Mouse (Mus musculus): ENCODE results near the gene Sp2.

Sp2 gene

DNA sequence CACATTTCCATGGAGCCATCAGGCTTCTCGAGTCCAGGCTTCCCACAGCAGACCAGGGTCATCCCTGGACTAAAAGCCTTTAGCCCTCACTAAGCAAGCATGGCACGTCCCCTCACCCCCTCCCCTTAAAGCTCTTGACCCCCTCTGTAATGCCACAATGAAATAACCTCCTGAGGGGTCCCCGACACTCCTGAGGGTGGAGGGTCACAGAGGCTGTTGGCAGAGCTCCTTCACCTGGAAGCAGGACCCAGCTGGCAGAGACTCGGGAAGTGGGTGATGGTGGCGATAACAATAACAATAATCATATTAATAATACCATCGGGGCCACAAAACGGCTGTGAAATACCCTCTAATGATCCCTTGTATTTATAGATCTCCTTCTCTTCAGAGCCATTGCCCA is at the start of gene Sp2:
Gene Sp2, minus strand, starts transcription at position 101 of the 400 bp plus-strand sequence.
- no peak for DNase-seq (ENCODE audit: low read depth in 1 of 2, low spot score in 2 of 2)

DNA sequence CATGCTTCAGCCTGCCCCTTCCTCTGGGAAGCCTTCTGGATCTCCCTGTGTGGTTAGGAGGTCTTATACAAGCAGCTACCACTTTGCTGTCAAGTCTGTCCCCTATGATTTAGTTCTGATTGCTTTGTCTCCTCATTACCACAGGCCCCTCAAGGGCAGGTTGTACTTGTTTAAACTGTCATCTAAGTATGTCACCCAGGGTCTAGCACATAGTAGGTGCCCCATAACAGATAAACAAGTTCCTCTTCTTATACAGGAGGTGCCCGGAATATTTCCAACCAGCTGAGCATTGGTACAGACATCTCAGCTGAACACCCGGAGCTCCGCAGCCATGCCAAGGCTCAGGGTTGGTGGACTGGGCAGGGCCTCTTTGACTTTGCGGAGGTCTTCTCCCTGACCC is 49.7 kb upstream of the Sp2 start:
- DNase-seq (ENCODE audit: low read depth in 1 of 2, low spot score in 2 of 2): no peak

- DNase-seq (ENCODE audit: low read depth in 1 of 2, low spot score in 2 of 2): no peak
Observed at GRCm38 (mm10) chr11:97031977-97032376, 49.2 kb upstream of the Sp2 start.

DNA sequence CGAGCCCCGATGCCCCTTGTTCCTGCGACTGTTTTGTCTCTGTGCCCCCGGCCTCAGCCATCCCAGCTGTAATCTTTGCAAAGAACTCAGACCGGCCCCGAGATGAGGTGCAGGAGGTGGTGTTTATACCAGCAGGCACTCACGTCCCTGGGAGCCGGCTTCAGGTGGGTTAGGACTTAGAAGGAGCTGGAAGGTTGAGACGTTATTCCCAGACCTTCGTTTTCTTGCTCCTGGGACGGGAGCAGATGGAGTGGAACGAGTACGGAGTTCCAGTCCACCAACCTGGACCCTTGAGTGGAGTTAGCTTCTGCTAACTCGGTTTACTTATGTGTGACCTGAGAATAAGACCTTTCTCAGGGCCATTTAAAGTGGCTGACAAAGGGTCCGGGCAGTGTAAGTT is 47.7 kb upstream of the Sp2 start:
- DNase-seq (ENCODE audit: low read depth in 1 of 2, low spot score in 2 of 2): no peak

DNA sequence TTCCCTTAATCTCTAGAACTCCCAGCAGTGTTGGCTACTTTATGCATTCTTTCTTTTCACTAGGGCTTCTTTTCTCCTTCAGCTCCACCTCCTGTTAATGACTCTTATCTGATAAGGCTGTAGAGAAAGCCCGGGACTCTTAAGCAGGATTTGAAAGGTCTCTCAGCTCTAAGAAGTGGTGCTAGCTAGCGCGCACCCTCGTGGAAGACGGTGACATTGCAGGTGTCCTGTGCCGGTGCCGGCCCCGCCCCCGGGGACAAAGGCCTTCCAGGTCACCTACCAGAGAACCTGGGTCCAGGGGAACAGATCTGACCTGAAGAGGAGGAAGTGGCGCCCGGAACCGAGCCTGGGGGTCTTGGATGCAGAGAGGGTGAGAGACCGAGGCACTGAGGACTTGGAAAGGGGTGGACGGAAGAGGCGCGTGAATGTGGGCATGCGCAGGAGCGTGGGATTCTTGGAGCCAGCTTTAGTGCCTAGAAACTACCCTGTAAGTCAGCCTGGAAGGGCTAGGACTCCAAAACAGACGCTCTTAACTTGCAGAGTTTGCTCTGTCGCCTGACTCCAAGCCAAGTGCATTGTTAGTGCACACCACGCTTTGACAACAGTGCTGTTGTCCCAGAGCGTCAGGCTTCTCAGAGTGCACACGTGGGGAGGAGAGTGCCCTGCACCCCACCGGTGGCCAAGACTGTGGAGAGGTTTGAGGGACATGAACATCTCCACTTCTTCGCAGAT is 47.1 kb upstream of the Sp2 start, which contains the start of gene Scrn2:
Gene Scrn2, plus strand, starts transcription at position 253 of the 732 bp plus-strand sequence.
- peak; percentile 48 to 79 for DNase-seq (ENCODE audit: low read depth in 1 of 2, low spot score in 2 of 2)

DNA sequence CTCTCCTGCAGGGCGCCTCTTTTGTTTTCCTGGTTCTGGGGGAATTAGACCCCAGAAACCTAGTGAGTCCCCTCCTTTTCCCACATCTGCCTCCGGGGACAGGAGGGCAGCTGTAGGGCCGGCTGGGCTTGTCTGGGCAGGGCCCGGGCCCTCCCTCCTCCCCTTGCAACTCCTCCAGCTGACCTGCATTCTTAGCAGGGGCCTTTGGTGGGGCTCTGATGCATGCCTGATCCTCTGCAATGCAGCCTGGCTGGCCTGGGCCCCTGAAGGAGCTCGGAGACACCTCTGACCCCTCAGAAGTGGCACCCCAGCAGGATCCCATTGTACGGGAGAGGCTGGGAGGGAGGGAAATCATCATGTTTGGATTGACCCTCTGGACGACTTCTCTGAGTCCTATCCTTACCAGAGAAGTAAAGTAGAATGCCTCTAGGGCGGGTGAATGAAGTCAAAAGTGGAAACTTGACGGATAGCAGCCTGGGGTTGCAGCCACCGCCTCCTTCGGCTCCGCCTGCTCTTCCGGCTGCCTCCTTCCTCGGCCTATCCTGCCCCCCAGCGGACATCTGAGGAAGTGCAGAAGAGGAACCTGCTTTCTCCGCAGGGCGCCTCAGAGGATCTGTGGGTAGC is 43.1 kb upstream of the Sp2 start:
- peak; percentile 72 to 79 for DNase-seq (ENCODE audit: low read depth in 1 of 2, low spot score in 2 of 2)

GRCm38 (mm10) chr11:97024977-97025376 is 42.2 kb upstream of the Sp2 start:
- DNase-seq (ENCODE audit: low read depth in 1 of 2, low spot score in 2 of 2): no peak

DNA sequence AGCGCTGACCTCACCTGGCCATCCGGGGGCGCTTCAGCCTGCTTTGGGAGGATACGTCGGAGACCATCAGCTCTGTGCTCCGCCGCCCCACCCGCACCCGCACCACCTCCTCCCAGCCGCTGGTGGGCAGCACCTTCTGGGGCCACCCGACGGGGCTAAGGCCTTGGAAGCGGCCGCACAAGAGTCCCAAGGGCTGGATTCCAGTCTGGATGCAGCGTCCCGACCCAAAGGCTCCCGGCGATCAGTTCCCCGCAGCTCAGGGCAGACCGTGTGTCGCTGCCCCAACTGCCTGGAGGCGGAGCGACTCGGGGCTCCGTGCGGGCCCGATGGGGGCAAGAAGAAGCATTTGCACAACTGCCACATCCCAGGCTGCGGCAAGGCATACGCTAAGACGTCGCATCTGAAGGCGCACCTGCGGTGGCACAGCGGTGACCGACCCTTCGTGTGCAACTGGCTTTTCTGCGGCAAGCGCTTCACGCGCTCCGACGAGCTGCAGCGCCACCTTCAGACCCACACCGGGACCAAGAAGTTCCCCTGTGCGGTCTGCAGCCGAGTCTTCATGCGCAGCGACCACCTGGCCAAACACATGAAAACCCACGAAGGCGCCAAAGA is 39.2 kb upstream of the Sp2 start:
- DNase-seq (ENCODE audit: low read depth in 1 of 2, low spot score in 2 of 2): peak; percentile 22 to 59

- DNase-seq (ENCODE audit: low read depth in 1 of 2, low spot score in 2 of 2): no peak
Observed at GRCm38 (mm10) chr11:97021121-97021765, 38.5 kb upstream of the Sp2 start.

DNA sequence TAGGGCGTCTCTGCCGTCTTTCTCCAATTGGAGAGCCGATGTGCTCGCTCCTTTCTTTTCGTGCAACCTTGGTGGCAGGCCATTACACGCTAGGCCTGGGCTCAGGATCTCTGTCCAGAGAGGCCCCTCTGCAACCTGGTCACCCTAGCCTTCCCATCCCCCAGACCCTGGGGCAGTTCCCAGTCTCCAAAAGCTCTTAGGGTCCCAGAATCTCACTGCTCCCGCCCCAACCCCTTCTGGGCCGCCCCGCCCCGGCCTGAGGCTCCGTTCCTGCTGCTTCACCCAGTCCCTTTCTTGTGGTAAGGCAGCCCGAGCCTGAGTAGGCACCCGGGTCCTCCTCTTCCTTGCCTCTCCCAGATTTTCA is 36.6 kb upstream of the Sp2 start:
- DNase-seq (ENCODE audit: low read depth in 1 of 2, low spot score in 2 of 2): no peak

DNA sequence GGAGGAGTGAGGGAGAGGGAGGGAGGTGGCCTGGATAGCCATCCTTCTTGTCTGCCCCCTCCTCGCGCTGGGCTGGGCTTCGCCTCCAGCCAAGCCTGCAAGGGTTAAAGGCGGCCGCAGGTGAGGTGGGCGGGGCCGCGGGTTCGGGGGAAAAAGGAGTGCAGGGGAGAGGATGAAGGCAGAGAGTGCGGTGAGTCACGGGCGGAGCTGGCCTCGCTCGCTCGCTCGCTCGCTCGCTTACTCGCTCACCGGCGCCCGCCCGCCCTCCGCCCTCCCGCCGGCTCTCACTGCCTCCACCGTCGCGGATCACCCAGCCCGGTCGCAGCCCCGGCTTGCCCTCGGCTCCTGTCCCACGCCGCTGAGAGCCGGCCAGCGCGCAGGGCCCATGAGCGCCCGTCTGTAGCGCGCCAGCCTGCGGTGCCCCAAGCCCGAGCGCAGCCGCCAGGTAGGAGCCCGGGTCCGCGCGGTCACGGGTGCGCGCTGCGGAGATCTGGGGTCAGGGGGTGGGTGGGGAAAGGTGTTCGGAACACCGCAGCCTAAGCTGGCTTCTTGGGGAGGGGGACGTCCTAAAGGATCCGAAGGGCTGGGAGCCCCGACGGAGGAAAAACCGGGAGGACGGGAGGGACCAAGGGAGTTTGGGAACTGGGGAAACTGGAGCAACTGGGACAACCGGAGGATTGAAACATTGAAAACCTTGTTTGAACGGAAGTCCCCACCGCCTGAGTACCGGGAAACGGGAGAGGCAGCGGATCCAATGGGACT is 36.0 kb upstream of the Sp2 start:
- DNase-seq (ENCODE audit: low read depth in 1 of 2, low spot score in 2 of 2): no peak

GRCm38 (mm10) chr11:97017696-97018582 is 35.2 kb upstream of the Sp2 start:
- DNase-seq (ENCODE audit: low read depth in 1 of 2, low spot score in 2 of 2): no peak

DNA sequence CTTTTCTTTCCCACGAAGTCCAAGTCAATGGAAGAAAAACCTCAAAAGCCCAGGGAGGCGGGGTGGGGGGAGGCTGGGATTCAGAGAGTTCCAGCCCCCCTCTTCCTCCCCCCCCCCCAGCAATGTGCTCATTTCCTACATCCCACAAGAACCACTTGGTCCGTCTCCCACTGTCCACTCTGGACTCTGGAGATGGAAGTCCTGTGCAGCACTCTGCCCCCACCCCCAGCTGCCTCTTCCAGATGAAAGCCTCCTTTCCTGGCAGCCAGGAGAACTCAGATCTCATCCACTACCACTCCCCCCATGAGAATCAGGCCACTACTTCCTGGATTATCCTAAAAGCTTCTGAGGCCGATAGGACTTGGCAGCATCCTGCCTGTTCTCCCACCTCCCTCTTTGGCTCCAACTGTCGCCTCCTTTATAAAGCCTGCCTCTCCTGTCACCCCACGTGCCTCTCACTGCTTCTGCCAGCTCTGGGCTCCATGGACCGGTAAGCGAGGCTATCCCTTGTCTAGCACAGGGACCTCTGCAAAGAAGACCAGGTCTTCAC is 30.4 kb upstream of the Sp2 start, which contains the start of gene Sp6:
Gene Sp6, plus strand, starts transcription at position 274 of the 550 bp plus-strand sequence.
- no peak for DNase-seq (ENCODE audit: low read depth in 1 of 2, low spot score in 2 of 2)

- no peak for DNase-seq (ENCODE audit: low read depth in 1 of 2, low spot score in 2 of 2)
Observed at GRCm38 (mm10) chr11:97009198-97009790, 26.5 kb upstream of the Sp2 start.

DNA sequence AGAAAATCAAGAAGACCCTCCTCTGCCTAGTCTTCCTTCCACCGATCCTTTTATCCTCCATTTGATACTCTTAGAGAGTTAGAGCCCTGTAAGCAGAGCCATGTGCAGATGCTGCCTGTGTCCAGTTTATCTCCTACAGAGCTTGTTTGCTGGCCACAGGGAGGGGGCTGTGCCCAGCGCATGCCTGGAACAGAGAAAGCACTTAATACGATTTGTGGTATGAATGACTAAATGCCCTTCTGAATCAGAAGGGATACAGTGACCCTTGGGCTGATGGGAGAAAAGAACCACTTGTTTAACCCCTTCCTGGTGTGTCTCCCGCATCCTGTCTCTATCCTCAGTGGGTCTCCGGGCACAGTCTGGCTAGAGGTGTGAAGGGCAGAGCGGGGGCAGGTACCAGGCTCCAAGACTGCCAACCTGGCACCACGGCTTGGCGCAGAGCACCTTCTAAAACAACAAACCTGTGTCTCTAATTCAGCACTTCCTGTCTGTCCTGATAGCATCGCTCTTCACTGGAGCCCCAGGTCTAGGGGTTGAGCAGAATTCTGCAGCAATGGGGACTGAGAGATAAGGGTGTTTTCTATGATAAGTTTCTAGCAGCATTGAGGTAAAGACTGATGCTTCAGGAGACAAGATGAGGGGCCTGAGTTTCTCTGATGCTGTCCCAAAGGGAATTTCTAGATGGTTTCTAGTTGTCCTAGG is 24.5 kb upstream of the Sp2 start:
- DNase-seq (ENCODE audit: low read depth in 1 of 2, low spot score in 2 of 2): no peak

- no peak for DNase-seq (ENCODE audit: low read depth in 1 of 2, low spot score in 2 of 2)
Observed at GRCm38 (mm10) chr11:97003170-97003569, 20.4 kb upstream of the Sp2 start.

GRCm38 (mm10) chr11:96997380-96997956 is 14.7 kb upstream of the Sp2 start:
- DNase-seq (ENCODE audit: low read depth in 1 of 2, low spot score in 2 of 2): no peak

DNA sequence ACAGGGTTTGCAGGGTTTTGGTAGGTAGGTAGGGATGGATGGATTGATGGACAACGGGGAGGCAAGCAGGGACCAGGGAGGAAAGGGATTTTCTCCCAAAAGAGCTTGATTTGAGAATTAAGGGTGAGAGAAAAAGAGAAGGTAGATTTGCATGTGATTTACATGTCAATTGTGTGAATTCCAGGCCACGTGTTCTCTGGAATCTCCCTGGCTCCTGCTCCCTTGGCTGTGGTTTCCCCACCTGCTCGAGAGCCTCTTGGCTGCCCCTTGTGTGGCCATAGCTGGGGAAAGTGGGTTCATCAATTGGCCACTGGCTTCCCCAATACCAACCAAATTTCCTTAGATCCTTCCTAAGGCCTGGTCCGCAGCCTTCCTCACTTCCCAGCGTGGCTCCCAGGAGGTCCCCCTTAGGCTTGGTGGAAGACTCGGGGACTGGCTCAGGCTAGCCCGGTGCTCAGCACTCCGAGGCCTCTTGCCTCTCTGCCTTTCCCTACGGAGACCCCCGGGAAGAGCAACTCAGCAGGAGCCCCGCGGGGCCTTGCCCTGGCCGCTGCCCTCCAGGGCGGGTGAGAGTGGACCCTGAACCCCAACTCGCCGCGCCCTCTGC is 14.1 kb upstream of the Sp2 start:
- DNase-seq (ENCODE audit: low read depth in 1 of 2, low spot score in 2 of 2): no peak

Data from monocyte, adult 2 months (primary cell).